Mouse (Mus musculus): Measurements from ENCODE around the gene Ckb.
"Not testable (repeated sequence)": the region's sequence is repeated elsewhere in the genome, so short reads cannot be mapped to it uniquely, and the experiment has no call there.

Gene Ckb

GRCm38 (mm10) chr12:111667421-111667820 is 4.7 kb downstream of the Ckb start:
- no peak for DNase-seq

- no peak for DNase-seq
Measured at GRCm38 (mm10) chr12:111666380-111666779, 5.8 kb downstream of the Ckb start.

GRCm38 (mm10) chr12:111665041-111665880 is 6.9 kb downstream of the Ckb start:
- no peak for DNase-seq

- DNase-seq: no peak
Measured at GRCm38 (mm10) chr12:111664144-111664634, 7.9 kb downstream of the Ckb start.

- DNase-seq: no peak
Measured at GRCm38 (mm10) chr12:111663228-111664143, 8.7 kb downstream of the Ckb start.

- not testable (repeated sequence) for DNase-seq
Measured at GRCm38 (mm10) chr12:111661554-111661953, 10.6 kb downstream of the Ckb start.

GRCm38 (mm10) chr12:111660628-111661027 is 11.5 kb downstream of the Ckb start:
- DNase-seq: no peak

- no peak for DNase-seq
Measured at GRCm38 (mm10) chr12:111659331-111659730, 12.8 kb downstream of the Ckb start.

GRCm38 (mm10) chr12:111655695-111656094 is 16.4 kb downstream of the Ckb start:
- no peak for DNase-seq

- DNase-seq: peak; percentile 62
Measured at GRCm38 (mm10) chr12:111653434-111653833, 18.7 kb downstream of the Ckb start.

GRCm38 (mm10) chr12:111652953-111653352 is 19.2 kb downstream of the Ckb start:
- no peak for DNase-seq

- peak; percentile 58 to 59 for DNase-seq
Measured at GRCm38 (mm10) chr12:111648061-111648645, 24.0 kb downstream of the Ckb start.

All from B cell, adult 2 months (primary cell).